ENCODE assay signal across 1 mouse cellular context in the genomic region with DNA sequence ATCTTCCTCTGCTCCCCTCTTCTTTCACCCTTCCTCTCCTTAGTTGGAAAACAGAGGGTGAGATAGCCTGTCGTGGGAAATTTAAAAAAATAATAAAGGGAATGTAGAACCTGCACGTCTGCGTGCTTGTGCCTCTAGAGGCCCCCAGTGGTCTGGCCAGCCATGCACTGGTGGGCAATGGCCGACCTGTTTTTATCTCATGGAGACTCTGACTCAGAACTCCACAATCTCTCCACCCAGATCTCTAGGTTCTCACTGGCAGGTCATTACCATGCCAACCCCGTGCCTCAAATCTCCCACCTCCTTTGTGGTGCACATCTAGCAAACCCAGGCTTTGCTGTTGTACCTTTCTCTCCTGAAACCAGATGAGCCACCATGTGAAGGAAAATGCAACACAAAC.
TF ChIP-seq lines count a peak whose summit lies in the region.

No protein-coding gene starts in this region.

TF ChIP-seq in CH12.LX, 34 proteins besides CTCF, POLR2A, EP300 and RAD21 (continued from another document):
- TF ChIP-seq CHD1 (IDR thresholded peaks at IDR 0.05; ENCODE audit: low read depth, low read length) (no peak; the same call in 1 of the 2 replicates), ELF1 (IDR thresholded peaks at IDR 0.05; ENCODE audit: low read depth, low read length) (no peak), NRF1 (IDR thresholded peaks at IDR 0.05; ENCODE audit: low read depth, low read length) (0 out of 2 replicates have a peak, but pooled peaks have one; percentile 21), ZKSCAN1 (IDR thresholded peaks at IDR 0.05; ENCODE audit: borderline replicate concordance, low read depth, low read length) (no peak), MAZ (IDR thresholded peaks at IDR 0.05; ENCODE audit: low read depth, low read length) (no peak), ZC3H11A (IDR thresholded peaks at IDR 0.05; ENCODE audit: low read depth, low read length) (no peak), KAT2A (IDR thresholded peaks at IDR 0.05; ENCODE audit: insufficient replicate concordance, low read length) (no peak), BHLHE40 (IDR thresholded peaks at IDR 0.05; ENCODE audit: low read depth, low read length) (peak; percentile 28; the same call in 1 of the 2 replicates), MXI1 (IDR thresholded peaks at IDR 0.05; ENCODE audit: low read depth, low read length) (no peak; the same call in 1 of the 2 replicates), SMC3 (IDR thresholded peaks at IDR 0.05; ENCODE audit: low read depth, low read length) (peak; percentile 5; the same call in 1 of the 2 replicates), ETS1 (conservative IDR thresholded peaks at IDR 0.05; ENCODE audit: low read depth, low read length) (peak; percentile 59), MAX (IDR thresholded peaks at IDR 0.05; ENCODE audit: low read length) (peak; percentile 33; the same call in 1 of the 2 replicates), HCFC1 (IDR thresholded peaks at IDR 0.05; ENCODE audit: low read depth, low read length) (no peak; the same call in 1 of the 2 replicates), SIN3A (IDR thresholded peaks at IDR 0.05; ENCODE audit: low read length) (no peak; the same call in 1 of the 2 replicates), JUND (conservative IDR thresholded peaks at IDR 0.05; ENCODE audit: low read depth, low read length) (peak; percentile 59; the same call in 1 of the 2 replicates), TBP (conservative IDR thresholded peaks at IDR 0.05; ENCODE audit: low read depth, low read length) (no peak), MEF2A (IDR thresholded peaks at IDR 0.05; ENCODE audit: borderline replicate concordance, low read depth, low read length) (peak; percentile 42; the same call in 1 of the 2 replicates), NELFE (IDR thresholded peaks at IDR 0.05; ENCODE audit: low read depth, low read length) (no peak), MYC (IDR thresholded peaks at IDR 0.05; ENCODE audit: low read depth, low read length) (peak; percentile 76; the same call in 1 of the 2 replicates), CHD2 (IDR thresholded peaks at IDR 0.05; ENCODE audit: low read length) (no peak), JUN (IDR thresholded peaks at IDR 0.05; ENCODE audit: insufficient read depth, low read depth, low read length) (0 out of 2 replicates have a peak, but pooled peaks have one; percentile 20), USF2 (conservative IDR thresholded peaks at IDR 0.05; ENCODE audit: low read depth, low read length) (no peak), PAX5 (IDR thresholded peaks at IDR 0.05; ENCODE audit: low read length) (no peak), GABPA (IDR thresholded peaks at IDR 0.05; ENCODE audit: insufficient replicate concordance, low read depth, low read length) (no peak), IRF4 (IDR thresholded peaks at IDR 0.05; ENCODE audit: low read depth, low read length) (peak; percentile 29; the same call in 1 of the 2 replicates), MAFK (IDR thresholded peaks at IDR 0.05; ENCODE audit: insufficient replicate concordance, low read length) (no peak), POLR2AphosphoS2 (IDR thresholded peaks at IDR 0.05; ENCODE audit: low read depth, low read length) (no peak)
